Mouse (Mus musculus): ENCODE results near the gene Coq5.

DNA sequence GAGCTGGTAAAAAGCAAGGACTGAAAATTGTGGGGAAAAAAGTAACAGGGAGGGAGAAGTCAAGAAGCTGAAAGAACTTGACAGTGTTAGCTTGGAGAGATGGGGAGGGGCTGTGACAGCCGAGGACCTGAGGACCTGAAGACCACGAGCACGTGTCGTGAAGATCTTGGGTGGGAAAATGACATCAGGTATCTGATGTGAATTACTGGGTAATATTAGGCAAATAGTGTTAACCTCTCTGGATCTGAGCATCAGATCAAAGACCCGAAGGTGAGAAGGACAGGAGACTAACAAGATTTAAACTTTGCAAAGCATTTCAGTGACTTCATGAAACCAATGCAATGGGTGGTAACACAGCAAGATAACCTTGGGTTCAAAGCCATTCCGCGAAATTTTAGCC lies 60.5 kb downstream of the Coq5 start:
- no peak for TF ChIP-seq CTCF (IDR thresholded peaks at IDR 0.05; ENCODE audit: low read depth, low read length)
- TF ChIP-seq GATA1 (IDR thresholded peaks at IDR 0.05; ENCODE audit: borderline replicate concordance, low read length), result no peak
